Mouse (Mus musculus): Measurements from ENCODE around the gene Sfmbt2. TPM values are rescaled to one million over a fixed set of nuclear protein-coding genes. Genes with fewer than 3 reads are reported as not detected.

Sfmbt2 gene
- total and polyA plus RNA-seq, 3 experiments, result not detected

GRCm38 (mm10) chr2:10324980-10325379 is 45.3 kb upstream of the Sfmbt2 start:
- H3K79me2 ChIP-seq (replicated peaks; ENCODE audit: control insufficient read depth, extremely low read depth, insufficient read depth, poor library complexity, severe bottlenecking), result no peaks in the 10 kb centered on the region
- no peak overlapping the region for H3K4me3 ChIP-seq (replicated peaks in 1 of 3; ENCODE audit: low read depth in 2 of 3, low read length in 2 of 3, poor library complexity in 1 of 3)
- peaks cover 6 to 15% of the 10 kb centered on the region in 2 experiments for H3K4me1 ChIP-seq (ENCODE audit: control insufficient read depth in 1 of 2, insufficient read depth in 2 of 2)
- in situ Hi-C loops (cut with MboI; ENCODE audit: low pct_ligation_motif_present, low pct_unique_long_range_greater_than_20kb, low sequenced_read_pairs), result no loop called here
- no peak for DNase-seq (ENCODE audit: extremely low read depth)
- TF ChIP-seq ETS1 (conservative IDR thresholded peaks at IDR 0.05; ENCODE audit: low read depth, low read length) (no peak), NELFE (IDR thresholded peaks at IDR 0.05; ENCODE audit: low read depth, low read length) (no peak), SIN3A (IDR thresholded peaks at IDR 0.05; ENCODE audit: low read length) (no peak)
- H3K9me3 ChIP-seq (replicated peaks; ENCODE audit: low read length), result no peaks in the 10 kb centered on the region
- H3K27me3 ChIP-seq (replicated peaks), result no peaks in the 10 kb centered on the region
- H3K4me2 ChIP-seq (ENCODE audit: insufficient read depth, low read depth, poor library complexity, severe bottlenecking), result no peak overlapping the region
- dilution Hi-C loops (cut with MboI; ENCODE audit: extremely low pct_ligation_motif_present, extremely low pct_unique_long_range_greater_than_20kb, low sequenced_read_pairs), result no loop called here
- H3K27ac ChIP-seq (ENCODE audit: insufficient read depth, low read depth), result no peak overlapping the region
- H3K9ac ChIP-seq (ENCODE audit: insufficient read depth, low read depth), result no peak overlapping the region
- no peaks in the 10 kb centered on the region for H3K36me3 ChIP-seq (replicated peaks in 1 of 2; ENCODE audit: control insufficient read depth in 1 of 2, insufficient read depth in 1 of 2, low read length in 1 of 2)

DNA sequence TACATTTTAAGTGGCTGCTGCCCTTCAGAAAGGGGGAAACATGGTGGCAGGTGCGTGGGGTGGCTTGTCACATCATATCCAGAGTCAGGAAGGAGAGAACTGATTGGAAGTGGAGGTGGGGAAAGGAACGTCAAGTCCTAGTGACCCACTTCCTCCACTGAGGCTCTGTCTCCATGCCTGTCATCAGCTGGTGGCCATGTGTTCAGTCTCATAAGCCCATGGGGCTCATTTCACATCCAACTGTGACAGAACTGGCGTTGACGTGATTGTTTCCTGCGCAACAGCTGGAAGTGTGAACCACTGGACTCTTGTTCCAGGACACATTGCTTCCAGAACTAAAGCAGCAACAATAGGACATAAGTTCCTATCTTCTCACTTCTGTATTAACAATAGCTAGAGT is 40.1 kb upstream of the Sfmbt2 start:
- H3K4me1 ChIP-seq (ENCODE audit: control insufficient read depth in 1 of 2, insufficient read depth in 2 of 2), result no peaks in the 10 kb centered on the region
- H3K36me3 ChIP-seq (replicated peaks in 1 of 2; ENCODE audit: control insufficient read depth in 1 of 2, insufficient read depth in 1 of 2, low read length in 1 of 2), result no peaks in the 10 kb centered on the region
- dilution Hi-C loops (cut with MboI; ENCODE audit: extremely low pct_ligation_motif_present, extremely low pct_unique_long_range_greater_than_20kb, low sequenced_read_pairs), result no loop called here
- no peak overlapping the region for H3K4me2 ChIP-seq (ENCODE audit: insufficient read depth, low read depth, poor library complexity, severe bottlenecking)
- H3K9me3 ChIP-seq (replicated peaks; ENCODE audit: low read length), result no peaks in the 10 kb centered on the region
- no peak for DNase-seq (ENCODE audit: extremely low read depth)
- H3K79me2 ChIP-seq (replicated peaks; ENCODE audit: control insufficient read depth, extremely low read depth, insufficient read depth, poor library complexity, severe bottlenecking), result no peaks in the 10 kb centered on the region
- no peak overlapping the region for H3K27ac ChIP-seq (ENCODE audit: insufficient read depth, low read depth)
- in situ Hi-C loops (cut with MboI; ENCODE audit: low pct_ligation_motif_present, low pct_unique_long_range_greater_than_20kb, low sequenced_read_pairs), result no loop called here
- TF ChIP-seq MAFK (IDR thresholded peaks at IDR 0.05; ENCODE audit: insufficient replicate concordance, low read length), result no peak
- TF ChIP-seq BHLHE40 (IDR thresholded peaks at IDR 0.05; ENCODE audit: low read depth, low read length), result no peak
- TF ChIP-seq ZKSCAN1 (IDR thresholded peaks at IDR 0.05; ENCODE audit: borderline replicate concordance, low read depth, low read length), result no peak
- no peak for TF ChIP-seq MAZ (IDR thresholded peaks at IDR 0.05; ENCODE audit: low read depth, low read length)
- no peak for TF ChIP-seq SIN3A (IDR thresholded peaks at IDR 0.05; ENCODE audit: low read length)
- no peak for TF ChIP-seq EP300 (IDR thresholded peaks at IDR 0.05; ENCODE audit: low read length)
- no peak for TF ChIP-seq POLR2AphosphoS2 (IDR thresholded peaks at IDR 0.05; ENCODE audit: low read depth, low read length)
- TF ChIP-seq MAX (IDR thresholded peaks at IDR 0.05; ENCODE audit: low read length), result no peak
- TF ChIP-seq SMC3 (IDR thresholded peaks at IDR 0.05; ENCODE audit: low read depth, low read length), result no peak
- no peak for TF ChIP-seq UBTF (IDR thresholded peaks at IDR 0.05; ENCODE audit: low read depth, low read length)
- no peak for TF ChIP-seq NRF1 (IDR thresholded peaks at IDR 0.05; ENCODE audit: low read depth, low read length)
- H3K27me3 ChIP-seq (replicated peaks), result no peaks in the 10 kb centered on the region
- H3K4me3 ChIP-seq (replicated peaks in 1 of 3; ENCODE audit: low read depth in 2 of 3, low read length in 2 of 3, poor library complexity in 1 of 3), result no peak overlapping the region
- H3K9ac ChIP-seq (ENCODE audit: insufficient read depth, low read depth), result no peak overlapping the region

DNA sequence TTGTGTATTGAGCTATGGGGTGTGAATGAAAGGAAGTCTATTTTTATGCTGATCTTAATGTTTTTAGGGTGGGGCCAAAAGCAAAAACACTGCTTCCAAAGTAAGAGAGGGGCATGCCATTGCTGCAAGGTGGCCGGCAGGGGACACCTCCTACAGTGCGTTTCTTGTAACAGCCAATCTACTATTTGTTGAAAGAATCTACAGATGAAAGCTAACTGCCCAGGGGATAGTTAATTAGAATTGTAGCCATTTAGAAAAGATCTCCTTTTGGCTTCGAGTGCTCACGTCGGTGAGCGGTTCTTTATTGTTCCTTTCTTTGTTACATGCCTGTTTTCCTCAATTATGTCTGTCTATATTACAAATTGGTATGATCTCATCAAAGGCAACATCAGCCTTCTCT is 36.0 kb upstream of the Sfmbt2 start:
- in situ Hi-C loops (cut with MboI; ENCODE audit: low pct_ligation_motif_present, low pct_unique_long_range_greater_than_20kb, low sequenced_read_pairs) (no loop called here), dilution Hi-C loops (cut with MboI; ENCODE audit: extremely low pct_ligation_motif_present, extremely low pct_unique_long_range_greater_than_20kb, low sequenced_read_pairs) (no loop called here)
- no peaks in the 10 kb centered on the region for H3K4me1 ChIP-seq (ENCODE audit: control insufficient read depth in 1 of 2, insufficient read depth in 2 of 2)
- H3K79me2 ChIP-seq (replicated peaks; ENCODE audit: control insufficient read depth, extremely low read depth, insufficient read depth, poor library complexity, severe bottlenecking), result no peaks in the 10 kb centered on the region
- DNase-seq (ENCODE audit: extremely low read depth), result no peak
- TF ChIP-seq MAFK (IDR thresholded peaks at IDR 0.05; ENCODE audit: insufficient replicate concordance, low read length) (no peak), RAD21 (IDR thresholded peaks at IDR 0.05; ENCODE audit: low read depth, low read length) (no peak), NELFE (IDR thresholded peaks at IDR 0.05; ENCODE audit: low read depth, low read length) (no peak), POLR2A (IDR thresholded peaks at IDR 0.05; ENCODE audit: low read depth, low read length) (no peak), HCFC1 (IDR thresholded peaks at IDR 0.05; ENCODE audit: low read depth, low read length) (no peak), UBTF (IDR thresholded peaks at IDR 0.05; ENCODE audit: low read depth, low read length) (no peak), ZNF384 (IDR thresholded peaks at IDR 0.05; ENCODE audit: low read depth, low read length) (no peak), ELF1 (IDR thresholded peaks at IDR 0.05; ENCODE audit: low read depth, low read length) (no peak), RCOR1 (conservative IDR thresholded peaks at IDR 0.05; ENCODE audit: low read depth, low read length) (no peak), CHD2 (IDR thresholded peaks at IDR 0.05; ENCODE audit: low read length) (no peak), USF1 (IDR thresholded peaks at IDR 0.05; ENCODE audit: low read depth, low read length) (no peak), SIN3A (IDR thresholded peaks at IDR 0.05; ENCODE audit: low read length) (no peak)
- H3K36me3 ChIP-seq (replicated peaks in 1 of 2; ENCODE audit: control insufficient read depth in 1 of 2, insufficient read depth in 1 of 2, low read length in 1 of 2), result no peaks in the 10 kb centered on the region
- H3K27me3 ChIP-seq (replicated peaks), result no peaks in the 10 kb centered on the region
- no peak overlapping the region for H3K9ac ChIP-seq (ENCODE audit: insufficient read depth, low read depth)
- no peak overlapping the region for H3K27ac ChIP-seq (ENCODE audit: insufficient read depth, low read depth)
- H3K4me2 ChIP-seq (ENCODE audit: insufficient read depth, low read depth, poor library complexity, severe bottlenecking), result no peak overlapping the region
- no peak overlapping the region for H3K4me3 ChIP-seq (replicated peaks in 1 of 3; ENCODE audit: low read depth in 2 of 3, low read length in 2 of 3, poor library complexity in 1 of 3)
- no peaks in the 10 kb centered on the region for H3K9me3 ChIP-seq (replicated peaks; ENCODE audit: low read length)

All from CH12.LX (cell line).